Mouse (Mus musculus): Measurements from ENCODE around the gene Chn2.

Gene Chn2

DNA sequence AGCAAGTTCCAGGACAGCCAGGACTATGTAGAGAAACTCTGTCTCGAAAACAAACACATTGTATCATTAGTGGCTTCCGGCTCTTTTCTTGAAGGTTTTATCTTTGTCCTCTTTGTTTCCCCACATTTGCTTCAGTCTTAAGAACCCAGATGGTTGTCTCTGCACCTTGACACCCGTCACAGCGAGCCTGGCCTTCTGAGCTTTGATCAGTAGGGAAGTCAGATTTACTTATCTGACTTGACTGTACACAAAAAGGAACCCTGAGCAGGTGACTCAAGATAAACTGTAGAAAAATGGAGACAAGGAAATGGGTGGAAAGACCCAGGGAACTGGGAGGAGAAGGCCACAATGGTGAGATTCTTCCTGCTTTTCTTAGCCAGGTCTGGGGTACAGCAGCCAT, 79.5 kb downstream of the Chn2 start:
- no peak for DNase-seq (ENCODE audit: low spot score in 2 of 2)

DNA sequence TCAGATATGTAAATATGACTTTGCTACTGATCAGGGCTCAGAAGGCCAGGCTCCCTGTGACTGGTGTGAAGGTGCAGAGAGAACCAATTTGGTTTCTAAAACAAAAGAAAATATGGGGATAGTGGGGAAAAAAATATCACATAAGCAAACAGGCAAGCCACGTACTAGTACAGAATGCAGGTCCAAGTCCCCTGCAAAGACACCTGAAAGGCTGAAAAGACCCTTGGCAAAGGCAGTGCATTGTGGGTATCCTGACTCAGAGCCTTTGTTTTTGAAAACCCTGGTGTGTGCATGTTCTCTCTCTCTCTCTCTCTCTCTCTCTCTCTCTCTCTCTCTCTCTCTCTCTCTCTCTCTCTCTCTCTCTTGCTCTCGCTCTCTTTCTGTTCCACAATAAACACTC, 80.1 kb downstream of the Chn2 start:
- no peak for DNase-seq (ENCODE audit: low spot score in 2 of 2)

DNA sequence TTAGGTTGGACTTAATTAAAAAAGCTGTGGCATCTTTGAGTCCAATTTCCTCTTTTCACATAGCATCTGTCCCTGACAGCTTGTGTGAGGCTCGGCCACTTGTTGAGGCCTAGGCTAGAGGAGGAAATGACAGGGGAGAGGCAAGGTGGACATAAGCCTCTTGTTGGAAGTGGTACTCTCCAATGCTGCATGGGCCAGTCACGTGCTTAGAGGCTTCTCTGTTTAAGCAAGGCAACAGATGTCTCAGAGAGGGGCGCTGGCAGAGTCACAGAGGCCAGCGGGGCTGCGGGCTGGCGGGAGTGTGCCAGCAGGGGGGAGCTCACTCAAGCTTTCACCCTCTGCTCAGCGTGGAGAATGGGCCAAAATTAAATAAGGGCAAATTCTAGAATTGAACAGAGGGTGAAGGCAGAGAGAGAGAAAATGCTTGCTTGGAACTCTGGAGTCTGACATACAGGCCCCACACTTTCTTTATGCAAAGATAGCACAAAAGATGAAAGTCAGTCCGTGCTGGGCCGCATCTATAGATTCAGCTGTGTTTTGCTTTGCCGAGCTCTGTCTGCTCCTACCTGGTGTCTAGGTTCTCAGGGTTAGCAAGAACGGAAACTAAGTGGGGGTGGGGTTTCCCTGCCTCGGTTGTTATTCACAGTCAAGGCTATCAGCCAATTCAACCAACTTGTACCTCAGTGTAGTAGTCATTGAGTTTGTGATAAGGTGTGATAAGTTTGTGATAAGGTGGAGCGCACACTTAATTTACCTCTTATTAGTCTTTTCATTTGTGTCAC, 80.7 kb downstream of the Chn2 start:
- DNase-seq (ENCODE audit: low spot score in 2 of 2), result no peak

DNA sequence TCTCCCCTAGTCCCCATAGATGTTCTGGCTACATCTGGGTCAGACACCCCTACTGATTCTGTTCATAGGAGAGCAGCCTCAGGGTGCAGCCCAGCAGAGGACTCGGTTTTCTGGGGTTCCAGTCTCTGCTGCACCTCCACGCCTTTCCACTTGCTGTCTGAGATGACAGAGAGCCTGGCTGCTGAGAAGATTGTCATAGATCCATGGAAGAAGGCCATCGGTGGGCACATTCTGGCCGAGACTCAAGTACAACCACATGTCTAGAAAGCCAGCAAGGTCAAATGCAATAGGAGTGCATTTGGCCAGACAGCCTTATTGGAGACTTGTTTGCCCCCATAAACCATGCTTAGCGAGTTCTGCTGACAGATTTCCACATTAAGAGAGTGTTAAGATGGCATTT, 81.5 kb downstream of the Chn2 start:
- no peak for DNase-seq (ENCODE audit: low spot score in 2 of 2)

DNA sequence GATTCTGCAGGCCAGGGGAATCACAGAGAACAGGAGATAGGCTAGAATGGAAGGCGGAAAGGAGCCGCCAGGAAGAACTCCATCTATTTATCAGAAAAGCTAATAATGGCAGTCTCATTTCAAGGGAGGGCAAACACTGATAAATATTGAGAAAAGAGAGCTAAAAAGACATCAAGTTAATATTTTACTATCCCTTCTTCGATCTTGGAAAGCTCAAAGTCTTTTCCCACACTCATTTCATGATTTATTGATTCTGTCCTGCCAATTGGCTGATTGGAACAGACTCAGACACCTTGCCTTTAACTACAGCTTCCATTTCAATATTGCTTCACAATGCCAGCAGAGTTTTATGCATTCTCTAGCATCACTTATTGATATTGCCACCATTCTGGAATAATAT, 85.2 kb downstream of the Chn2 start:
- DNase-seq (ENCODE audit: low spot score in 2 of 2), result no peak

DNA sequence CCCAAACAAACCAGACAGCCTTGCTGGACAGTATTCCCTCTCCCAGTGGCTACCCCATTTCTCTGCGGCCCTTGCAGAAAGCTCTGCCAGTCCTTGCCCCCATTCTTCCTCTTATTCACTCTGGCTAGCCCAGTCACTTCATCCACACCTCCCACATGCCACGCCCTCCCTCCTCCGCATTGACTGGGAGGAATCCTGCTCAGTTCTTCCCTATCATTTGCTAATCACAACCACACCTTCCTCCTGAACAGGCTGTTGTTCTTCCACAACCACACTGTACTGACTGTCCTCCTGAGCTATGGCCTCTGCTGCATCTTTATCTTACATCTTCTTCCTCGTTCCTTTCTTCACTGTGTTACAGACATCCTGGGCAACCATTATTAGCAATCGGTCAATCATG, 86.2 kb downstream of the Chn2 start:
- DNase-seq (ENCODE audit: low spot score in 2 of 2), result no peak

DNA sequence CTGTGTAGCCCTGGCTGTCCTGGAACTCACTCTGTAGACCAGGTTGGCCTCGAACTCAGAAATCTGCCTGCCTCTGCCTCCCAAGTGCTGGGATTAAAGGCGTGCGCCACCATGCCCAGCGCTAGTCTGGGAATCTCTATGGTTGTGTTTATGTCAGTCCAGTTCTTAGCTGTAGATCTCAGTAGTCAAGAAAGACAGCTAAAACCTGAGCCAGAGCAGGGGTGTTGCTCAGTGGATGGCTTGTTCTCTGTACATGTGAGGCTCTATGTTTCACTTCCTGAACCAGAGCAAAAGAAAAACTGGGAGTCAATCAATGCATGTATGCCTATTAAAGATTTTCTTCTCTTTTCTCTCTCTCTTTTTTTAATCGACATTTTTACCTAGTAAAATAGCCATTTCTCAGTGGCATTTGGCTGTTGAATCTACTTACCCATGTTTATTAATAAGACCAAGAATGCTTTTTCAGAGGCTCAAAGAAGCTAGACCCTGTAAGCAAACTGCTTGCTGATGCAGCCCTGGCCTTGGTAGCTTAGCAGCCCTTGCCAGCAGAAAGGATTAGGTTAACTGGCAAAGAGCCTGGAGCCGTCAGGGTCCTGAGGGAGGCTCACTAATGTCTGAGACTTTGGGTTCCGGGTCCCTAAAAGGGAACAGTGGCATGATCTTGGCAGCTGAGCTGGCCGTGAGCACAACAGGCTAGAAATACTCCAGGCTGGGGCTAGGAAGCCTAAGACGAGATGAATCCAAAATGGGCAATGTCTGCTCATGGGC, 87.1 kb downstream of the Chn2 start:
- DNase-seq (ENCODE audit: low spot score in 2 of 2), result no peak

DNA sequence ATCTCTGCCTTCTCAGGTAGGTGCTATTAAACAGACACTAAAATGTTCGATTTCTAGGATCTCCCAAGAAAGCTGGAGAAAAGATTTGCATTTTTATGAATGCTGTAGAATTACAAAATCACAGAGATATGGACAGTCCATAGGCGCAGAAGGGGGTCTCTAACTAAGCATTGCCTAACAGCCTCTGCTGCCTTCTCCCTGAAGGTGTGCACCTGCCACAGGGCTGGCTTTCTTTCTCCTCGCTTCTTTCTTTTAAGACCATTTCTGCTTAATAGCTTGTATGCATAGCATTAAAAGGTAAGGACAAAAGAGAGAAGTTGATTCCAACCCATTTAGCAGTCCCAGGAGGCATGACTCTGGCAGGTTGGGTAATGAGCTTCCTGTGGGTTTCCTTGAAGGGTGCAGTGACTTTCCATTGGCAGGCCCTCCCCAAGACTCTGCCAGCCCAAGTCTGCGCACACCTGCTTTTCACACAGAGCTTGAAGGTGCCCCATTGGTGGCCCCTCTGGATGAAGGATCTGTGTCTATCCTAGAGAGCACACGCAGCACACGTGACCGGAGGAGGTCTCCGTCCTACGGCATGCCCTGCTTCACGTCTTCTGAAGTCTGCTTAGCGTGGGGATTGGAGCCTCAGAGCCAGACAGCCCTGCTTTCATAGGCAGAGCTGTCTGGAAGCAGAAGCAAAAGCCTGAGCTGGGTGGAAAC, 87.8 kb downstream of the Chn2 start:
- DNase-seq (ENCODE audit: low spot score in 2 of 2), result no peak

DNA sequence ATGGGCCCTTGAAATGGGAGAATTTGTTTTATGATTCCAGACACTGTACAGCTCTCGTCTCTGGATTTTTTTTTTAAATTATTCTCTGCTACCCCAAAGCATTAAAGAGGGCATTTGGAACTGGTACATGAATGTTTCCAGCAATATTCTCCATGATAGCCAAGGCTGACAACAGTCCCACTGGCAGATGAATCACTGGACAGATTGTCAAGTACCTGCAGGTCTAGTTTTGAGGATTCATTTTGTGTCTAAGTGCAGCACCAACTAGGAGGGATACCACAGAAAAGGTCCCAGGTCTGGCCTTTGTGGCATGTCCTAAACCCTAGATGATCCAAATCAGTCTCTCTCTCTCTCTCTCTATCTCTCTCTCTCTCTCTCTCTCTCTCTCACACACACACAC, 89.3 kb downstream of the Chn2 start:
- no peak for DNase-seq (ENCODE audit: low spot score in 2 of 2)

DNA sequence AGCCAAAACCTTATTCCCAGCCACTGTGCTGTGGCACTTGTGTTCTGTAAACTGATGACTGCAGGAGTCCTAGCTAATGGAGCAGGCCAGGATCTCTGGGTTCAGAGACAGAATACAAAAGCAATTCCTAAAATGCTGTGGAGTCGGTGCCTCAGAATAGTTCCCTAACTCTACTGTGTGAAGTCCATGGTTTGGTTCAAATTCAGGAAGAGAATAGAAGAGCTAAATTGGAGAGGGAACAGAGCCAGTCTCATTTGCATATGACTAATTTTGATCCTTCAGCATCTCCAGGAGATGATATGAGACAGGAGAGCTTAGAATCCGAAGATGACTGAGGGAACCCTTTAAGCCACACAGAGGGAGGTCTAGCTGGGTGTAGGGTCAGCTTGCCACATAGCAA, 90.2 kb downstream of the Chn2 start:
- no peak for DNase-seq (ENCODE audit: low spot score in 2 of 2)

DNA sequence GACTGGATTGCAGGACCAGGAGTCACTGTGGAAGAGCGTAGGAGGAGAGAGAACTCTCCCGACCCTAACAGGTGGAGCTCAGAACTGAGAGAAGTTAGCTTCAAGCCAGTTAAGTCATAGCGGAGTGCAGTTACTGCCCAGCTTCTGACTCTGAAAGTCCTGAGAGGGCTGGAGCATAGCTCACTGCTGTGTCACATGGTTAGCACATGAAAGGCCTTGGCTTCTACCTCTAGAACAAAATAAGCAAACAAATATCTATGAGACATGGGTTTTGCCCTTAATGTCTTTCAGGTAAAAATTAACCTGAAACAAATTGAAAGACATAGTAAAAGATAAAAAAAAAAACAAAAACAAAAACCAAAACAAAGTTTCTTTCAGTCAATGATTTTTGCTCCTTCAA, 91.5 kb downstream of the Chn2 start:
- DNase-seq (ENCODE audit: low spot score in 2 of 2), result no peak

DNA sequence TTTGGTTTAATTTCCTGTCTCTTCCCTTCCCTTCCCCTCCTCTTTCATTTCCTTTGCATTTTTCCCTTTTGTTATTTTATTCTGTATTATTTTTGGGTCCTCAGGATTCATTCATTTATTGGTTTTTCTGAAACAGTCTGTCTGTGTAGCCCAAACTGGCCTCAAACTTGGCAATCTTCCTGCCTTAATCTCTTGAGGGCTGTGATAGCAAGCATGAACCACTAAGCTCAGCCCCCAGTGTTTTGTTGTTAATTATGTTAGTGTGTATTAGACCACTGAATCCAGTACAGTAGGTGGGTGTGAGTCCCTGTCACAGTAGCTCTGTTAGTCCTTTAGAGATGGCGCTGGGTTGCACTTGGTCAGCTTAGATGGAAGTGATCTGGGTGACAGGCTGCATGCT, 93.2 kb downstream of the Chn2 start:
- no peak for DNase-seq (ENCODE audit: low spot score in 2 of 2)

DNA sequence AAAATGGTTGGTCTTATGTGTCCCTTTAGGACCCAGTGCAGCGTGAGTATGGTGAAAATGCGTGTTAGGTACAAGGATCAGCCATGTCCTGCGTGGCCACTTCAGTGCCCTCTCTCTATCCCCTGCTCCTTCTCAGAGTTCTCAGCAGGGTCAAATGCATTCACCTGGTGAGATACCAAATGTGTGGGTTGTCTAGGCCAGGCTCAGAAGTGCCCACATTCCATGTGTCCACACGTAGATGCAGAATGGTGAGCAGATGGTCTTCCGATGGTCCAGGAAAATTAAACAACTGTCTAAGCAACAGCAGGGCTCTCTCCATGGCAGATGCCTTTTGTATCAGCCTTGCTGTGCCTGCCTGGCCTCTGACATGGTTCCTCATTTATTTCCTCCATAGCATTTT, 93.9 kb downstream of the Chn2 start:
- no peak for DNase-seq (ENCODE audit: low spot score in 2 of 2)

DNA sequence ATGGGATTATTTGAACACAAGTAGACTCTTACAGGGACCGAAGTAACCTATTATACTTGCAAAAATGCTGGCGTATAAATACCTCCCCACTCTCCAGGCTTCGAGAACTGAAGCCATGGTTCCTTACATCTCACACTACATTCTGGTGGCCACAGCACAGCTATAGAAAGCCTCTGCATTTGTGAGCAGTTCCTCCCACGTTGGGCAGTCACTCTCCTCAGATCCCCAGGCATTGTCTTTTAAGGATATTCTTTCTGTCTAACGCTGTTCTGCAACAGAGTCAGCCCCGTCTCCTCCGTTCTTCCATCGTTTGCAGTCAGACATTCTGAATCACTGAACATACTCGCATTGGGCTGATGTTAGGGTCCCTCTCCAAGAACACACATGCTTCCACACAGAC, 98.8 kb downstream of the Chn2 start:
- no peak for DNase-seq (ENCODE audit: low spot score in 2 of 2)

DNA sequence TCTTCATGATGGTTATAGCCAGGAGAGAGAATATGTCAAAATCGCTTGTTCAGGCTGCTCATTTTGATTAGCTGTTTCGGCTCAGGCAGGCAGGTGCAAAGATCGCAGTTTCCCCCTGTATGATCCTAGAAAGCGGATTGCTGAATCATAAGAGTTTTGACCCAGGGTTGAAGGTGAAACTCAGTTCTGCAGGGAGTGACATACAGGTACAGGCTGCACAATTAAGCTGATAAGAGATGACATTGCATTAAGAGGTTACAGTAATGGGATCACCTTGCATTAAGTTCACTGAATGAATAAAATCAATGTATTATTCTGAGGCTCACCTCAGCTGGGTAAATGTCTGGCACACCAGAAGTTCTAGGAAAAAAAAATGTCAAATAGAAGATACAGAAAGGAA, 101.1 kb downstream of the Chn2 start:
- no peak for DNase-seq (ENCODE audit: low spot score in 2 of 2)

DNA sequence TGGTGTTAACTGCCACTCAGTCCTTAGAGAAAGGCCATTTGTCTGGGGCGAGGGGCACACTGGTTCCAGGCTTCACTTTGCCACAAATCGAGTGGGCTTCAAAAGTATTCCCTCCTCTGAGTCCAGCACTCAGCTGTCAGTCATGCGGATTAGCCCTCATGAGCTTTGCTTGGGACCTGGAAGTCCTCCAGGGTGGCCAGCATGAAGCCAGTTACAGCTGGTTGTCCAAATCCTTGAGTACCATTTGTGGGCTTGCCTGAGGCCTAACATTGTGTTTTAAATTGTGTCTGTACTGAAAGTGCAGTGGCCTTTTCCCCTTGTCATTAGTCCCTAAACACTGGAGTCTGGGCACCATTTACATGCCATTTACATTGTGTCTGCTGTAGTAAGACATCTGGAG, 101.8 kb downstream of the Chn2 start:
- DNase-seq (ENCODE audit: low spot score in 2 of 2), result no peak

DNA sequence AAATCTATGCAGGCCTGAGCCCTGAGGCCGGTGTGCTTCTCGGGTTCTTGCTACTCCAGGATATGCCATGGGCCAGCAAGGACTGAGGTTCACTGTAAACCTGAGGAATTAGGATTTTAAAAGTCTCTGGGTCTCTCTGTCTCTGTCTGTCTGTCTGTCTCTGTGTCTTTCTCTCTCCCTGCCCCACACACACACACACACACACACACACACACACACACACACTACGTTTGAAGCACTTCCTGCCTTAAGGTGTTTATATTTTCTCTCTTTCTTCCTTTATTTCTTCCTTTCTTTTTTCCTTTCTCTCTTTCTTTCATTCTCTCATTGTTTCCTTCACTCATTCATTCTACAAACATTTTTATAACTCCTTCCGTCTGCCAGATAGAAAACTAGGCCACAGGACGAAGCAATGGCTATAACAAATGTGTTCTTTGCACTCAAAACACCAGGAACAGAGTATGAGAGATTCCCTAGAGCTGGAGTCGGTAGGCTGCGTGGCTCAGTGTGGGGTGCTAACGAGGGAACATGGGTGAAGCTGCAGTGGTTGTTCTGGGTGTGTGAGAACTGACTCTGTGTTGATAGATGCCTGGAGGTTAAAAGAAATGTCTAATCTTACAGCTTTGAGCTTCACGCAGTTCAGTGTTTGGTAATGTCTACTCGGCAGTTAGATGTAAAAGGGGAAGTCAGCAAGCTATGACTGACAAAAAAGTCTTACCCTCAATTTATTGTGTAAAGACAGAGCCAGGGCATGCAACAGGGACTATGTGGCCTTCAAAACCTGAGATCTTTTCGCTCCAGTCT, 103.7 kb downstream of the Chn2 start:
- no peak for DNase-seq (ENCODE audit: low spot score in 2 of 2)

DNA sequence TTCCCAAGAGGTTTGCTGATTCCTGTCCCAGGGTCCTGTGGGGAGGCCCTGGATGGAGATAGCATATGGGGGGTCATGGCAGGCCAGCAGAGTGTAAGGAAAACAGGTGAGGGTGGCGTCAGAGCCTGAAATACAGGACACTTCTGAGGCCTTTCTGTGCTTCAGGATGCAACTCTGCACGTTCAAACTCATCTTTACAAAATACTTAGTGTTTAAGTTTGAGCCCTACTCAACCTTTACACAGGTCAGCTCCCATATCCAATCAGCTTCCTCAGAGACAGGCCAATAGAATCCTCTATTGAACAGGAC, 104.3 kb downstream of the Chn2 start:
- no peak for DNase-seq (ENCODE audit: low spot score in 2 of 2)

DNA sequence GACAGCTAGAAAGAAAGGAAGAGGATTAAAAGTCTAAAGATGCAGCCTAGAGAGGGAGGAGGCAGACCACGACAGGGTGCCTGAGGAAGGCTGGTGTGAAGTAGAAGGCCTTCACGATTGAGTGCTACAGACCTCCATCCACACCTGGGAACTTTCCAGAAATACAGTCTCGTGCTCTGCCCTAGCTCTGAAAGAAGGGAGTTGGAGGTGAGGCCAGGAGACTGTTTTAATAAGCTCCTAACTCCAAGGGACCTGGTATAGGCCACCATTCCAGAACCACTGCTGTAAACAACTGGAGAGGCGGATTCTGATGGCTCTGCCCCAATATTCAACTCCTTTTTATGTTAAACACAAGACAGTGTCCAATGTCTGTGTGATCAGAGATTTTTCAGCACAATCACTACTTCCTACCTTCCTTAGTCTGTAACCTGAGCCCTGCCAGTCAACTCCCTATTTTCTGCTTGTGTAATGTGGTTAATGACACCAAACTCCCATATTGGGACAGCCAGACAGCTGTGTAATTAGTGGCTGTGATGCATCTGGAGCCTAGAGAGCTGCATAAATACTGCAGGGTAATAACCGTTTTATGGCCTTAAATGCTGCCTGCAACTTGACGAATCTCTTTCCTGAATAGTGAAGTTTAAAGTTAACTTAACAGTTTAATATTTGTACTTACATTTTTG, 109.6 kb downstream of the Chn2 start:
- DNase-seq (ENCODE audit: low spot score in 2 of 2), result no peak

DNA sequence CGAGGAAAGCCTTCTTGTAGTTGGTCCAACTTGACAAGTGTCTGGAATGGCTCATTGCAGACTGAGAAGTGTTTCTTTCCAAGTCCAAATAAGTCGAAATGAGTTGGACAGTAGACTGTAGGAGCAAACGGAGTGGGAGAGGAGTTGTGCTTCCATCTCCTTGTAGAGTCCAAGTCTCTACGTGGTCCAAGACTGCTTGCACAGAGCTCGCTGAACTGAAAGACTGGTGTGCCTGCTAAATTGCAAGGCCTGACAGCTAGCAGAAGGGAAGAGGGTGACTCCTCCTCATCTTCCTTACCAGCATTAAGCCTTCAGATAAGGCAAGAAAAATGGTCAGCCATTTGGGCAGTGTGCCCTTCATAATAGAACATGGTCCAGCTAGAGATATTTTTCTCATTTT, 111.5 kb downstream of the Chn2 start:
- no peak for DNase-seq (ENCODE audit: low spot score in 2 of 2)

DNA sequence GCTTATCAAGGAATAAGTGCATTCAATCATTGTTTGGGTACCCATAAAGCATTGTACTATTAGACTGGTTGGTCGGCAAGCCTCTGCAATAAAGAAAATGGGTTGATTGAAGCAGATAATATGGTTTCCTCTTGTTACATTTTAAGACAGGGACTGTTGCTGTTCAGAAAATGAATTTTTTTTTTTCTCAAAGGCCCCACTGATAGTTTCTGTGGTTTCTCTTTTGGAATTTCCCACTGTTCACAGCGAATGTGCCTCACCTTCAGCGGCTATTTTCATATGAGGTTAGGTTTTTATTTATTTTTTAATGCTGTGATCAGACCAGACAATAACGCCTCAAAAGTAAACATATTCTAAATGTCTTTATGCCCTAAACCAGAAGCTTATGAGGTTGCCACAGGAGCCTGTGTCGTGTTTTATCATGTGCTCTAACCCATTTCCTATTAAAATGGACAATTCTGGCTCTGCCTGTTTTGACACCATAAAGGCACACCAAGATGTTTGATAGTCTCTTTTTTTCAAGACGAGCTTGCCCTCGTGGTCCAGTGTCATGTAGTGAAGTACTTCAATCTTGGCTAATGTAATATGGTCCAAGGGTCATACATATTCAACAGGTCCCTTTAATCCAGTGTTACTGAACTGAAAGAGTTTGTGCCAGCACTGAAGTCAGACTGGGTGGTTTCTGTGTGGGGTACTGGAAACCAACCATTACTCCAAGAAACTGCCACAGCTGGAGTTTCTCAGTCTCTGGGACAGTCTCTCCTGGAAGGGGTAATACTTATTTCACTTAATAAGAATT, 112.3 kb downstream of the Chn2 start:
- DNase-seq (ENCODE audit: low spot score in 2 of 2), result no peak
